Mouse (Mus musculus): ENCODE results near the gene Epha4.

Gene Epha4

GRCm38 (mm10) chr1:77514963-77515650 lies at the start of gene Epha4:
TSS of gene Epha4 (minus strand) at chr1:77515088.
- peak; percentile 50 for DNase-seq

GRCm38 (mm10) chr1:77556199-77556598 lies 41.3 kb upstream of the Epha4 start:
- DNase-seq, result no peak

- DNase-seq, result no peak
Measured at GRCm38 (mm10) chr1:77551927-77552326, 37.0 kb upstream of the Epha4 start.

- no peak for DNase-seq
Measured at GRCm38 (mm10) chr1:77545722-77546121, 30.8 kb upstream of the Epha4 start.

- DNase-seq, result no peak
Measured at GRCm38 (mm10) chr1:77545035-77545434, 30.1 kb upstream of the Epha4 start.

- no peak for DNase-seq
Measured at GRCm38 (mm10) chr1:77544279-77544678, 29.4 kb upstream of the Epha4 start.

- DNase-seq, result no peak
Measured at GRCm38 (mm10) chr1:77539945-77540344, 25.1 kb upstream of the Epha4 start.

- DNase-seq, result no peak
Measured at GRCm38 (mm10) chr1:77538559-77538958, 23.7 kb upstream of the Epha4 start.

GRCm38 (mm10) chr1:77535905-77536304 lies 21.0 kb upstream of the Epha4 start:
- no peak for DNase-seq

GRCm38 (mm10) chr1:77532576-77533183 lies 17.8 kb upstream of the Epha4 start:
- no peak for DNase-seq

GRCm38 (mm10) chr1:77531934-77532575 lies 17.2 kb upstream of the Epha4 start:
- no peak for DNase-seq

GRCm38 (mm10) chr1:77525082-77525481 lies 10.2 kb upstream of the Epha4 start:
- DNase-seq, result no peak

GRCm38 (mm10) chr1:77523354-77523753 lies 8.5 kb upstream of the Epha4 start:
- DNase-seq, result no peak

GRCm38 (mm10) chr1:77521640-77522539 lies 7.0 kb upstream of the Epha4 start:
- DNase-seq, result no peak

GRCm38 (mm10) chr1:77518715-77519114 lies 3.8 kb upstream of the Epha4 start:
- DNase-seq, result no peak

- DNase-seq, result peak; percentile 72
Measured at GRCm38 (mm10) chr1:77516203-77516991, 1.5 kb upstream of the Epha4 start.

GRCm38 (mm10) chr1:77515651-77515981 lies 728 bp upstream of the Epha4 start:
- no peak for DNase-seq

- no peak for DNase-seq
Measured at GRCm38 (mm10) chr1:77514325-77514962, 444 bp downstream of the Epha4 start.

GRCm38 (mm10) chr1:77513959-77514324 lies 946 bp downstream of the Epha4 start:
- DNase-seq, result no peak

- DNase-seq, result no peak
Measured at GRCm38 (mm10) chr1:77513411-77513941, 1.4 kb downstream of the Epha4 start.

- no peak for DNase-seq
Measured at GRCm38 (mm10) chr1:77512431-77513195, 2.3 kb downstream of the Epha4 start.

All from cerebellum, adult 11-12 months (tissue).